Mouse (Mus musculus): Measurements from ENCODE around the gene Mia. TPM values are rescaled to one million over a fixed set of nuclear protein-coding genes. Genes with fewer than 3 reads are reported as not detected.
A peak's percentile ranks its signal among the peaks of the same experiment; 100 is the strongest.

Gene Mia
- polyA plus RNA-seq, 1 experiment from 2014 or later, result 126 TPM

GRCm38 (mm10) chr7:27165696-27166095 is 15.3 kb downstream of the Mia start:
- WGBS, result 3% methylated on average over 8 of the region's 8 CpGs
- no peak for ATAC-seq (ENCODE audit: low FRiP score, low read depth)
- peaks cover 47% of the 10 kb centered on the region for H3K4me1 ChIP-seq

GRCm38 (mm10) chr7:27165007-27165655 is 15.8 kb downstream of the Mia start:
- H3K27ac ChIP-seq, result no peak overlapping the region
- H3K9ac ChIP-seq, result peak overlapping the region; percentile 75
- peaks cover 52% of the 10 kb centered on the region for H3K4me1 ChIP-seq
- peak overlapping the region; percentile 60 for H3K4me3 ChIP-seq
- ATAC-seq (ENCODE audit: low FRiP score, low read depth), result no peak
- no peaks in the 10 kb centered on the region for H3K9me3 ChIP-seq
- peak overlapping the region; percentile 83 for H3K4me2 ChIP-seq (replicated peaks)
- no peaks in the 10 kb centered on the region for H3K27me3 ChIP-seq
- WGBS, result 71% methylated on average over 23 of the region's 23 CpGs
- H3K36me3 ChIP-seq, result peaks cover 58% of the 10 kb centered on the region

More at GRCm38 (mm10) chr7:27165696-27166095, 15.3 kb downstream of the Mia start:
- H3K27ac ChIP-seq, result peak overlapping the region; percentile 95
- H3K9ac ChIP-seq, result peak overlapping the region; percentile 75
- H3K9me3 ChIP-seq, result no peaks in the 10 kb centered on the region
- H3K4me2 ChIP-seq (replicated peaks), result peak overlapping the region; percentile 83
- H3K4me3 ChIP-seq, result peak overlapping the region; percentile 60
- peaks cover 59% of the 10 kb centered on the region for H3K36me3 ChIP-seq
- H3K27me3 ChIP-seq, result no peaks in the 10 kb centered on the region

GRCm38 (mm10) chr7:27164112-27164947 is 16.6 kb downstream of the Mia start:
- 82% methylated on average over 33 of the region's 33 CpGs for WGBS
- peaks cover 60% of the 10 kb centered on the region for H3K36me3 ChIP-seq
- H3K27ac ChIP-seq, result no peak overlapping the region
- H3K9ac ChIP-seq, result peak overlapping the region; percentile 75
- H3K4me1 ChIP-seq, result peaks cover 54% of the 10 kb centered on the region
- no peaks in the 10 kb centered on the region for H3K27me3 ChIP-seq
- peak overlapping the region; percentile 60 for H3K4me3 ChIP-seq
- H3K4me2 ChIP-seq (replicated peaks), result peak overlapping the region; percentile 83
- no peak for ATAC-seq (ENCODE audit: low FRiP score, low read depth)
- no peaks in the 10 kb centered on the region for H3K9me3 ChIP-seq

- Histone ChIP-seq H3K27me3 (no peaks in the 10 kb centered on the region), H3K36me3 (peaks cover 63% of the 10 kb centered on the region), H3K9ac (peak overlapping the region; percentile 75), H3K4me2 (replicated peaks) (peak overlapping the region; percentile 83), H3K27ac (no peak overlapping the region), H3K9me3 (no peaks in the 10 kb centered on the region), H3K4me3 (peak overlapping the region; percentile 11; the same call in 1 of the 2 replicates), H3K4me1 (peaks cover 54% of the 10 kb centered on the region)
- ATAC-seq (ENCODE audit: low FRiP score, low read depth), result no peak
- 85% methylated on average over 5 of the region's 5 CpGs for WGBS
Measured at GRCm38 (mm10) chr7:27163450-27163805, 17.5 kb downstream of the Mia start.

GRCm38 (mm10) chr7:27162780-27163449 is 18.0 kb downstream of the Mia start:
- no peaks in the 10 kb centered on the region for H3K9me3 ChIP-seq

GRCm38 (mm10) chr7:27161744-27162143 is 19.2 kb downstream of the Mia start:
- no peaks in the 10 kb centered on the region for H3K9me3 ChIP-seq
- H3K4me3 ChIP-seq, result no peak overlapping the region
- no peak for ATAC-seq (ENCODE audit: low FRiP score, low read depth)
- no peak overlapping the region for H3K4me2 ChIP-seq (replicated peaks)
- peaks cover 44% of the 10 kb centered on the region for H3K4me1 ChIP-seq
- H3K27me3 ChIP-seq, result no peaks in the 10 kb centered on the region
- H3K27ac ChIP-seq, result no peak overlapping the region
- 0 out of 2 replicates have a peak overlapping the region, but pooled peaks have one; percentile 19 for H3K9ac ChIP-seq
- H3K36me3 ChIP-seq, result peaks cover 77% of the 10 kb centered on the region
- 87% methylated on average over 4 of the region's 4 CpGs for WGBS

More at GRCm38 (mm10) chr7:27162780-27163449, 18.0 kb downstream of the Mia start:
- Histone ChIP-seq H3K27ac (no peak overlapping the region), H3K4me1 (peaks cover 53% of the 10 kb centered on the region), H3K9ac (peak overlapping the region; percentile 75), H3K36me3 (peaks cover 68% of the 10 kb centered on the region), H3K4me2 (replicated peaks) (peak overlapping the region; percentile 83), H3K27me3 (no peaks in the 10 kb centered on the region), H3K4me3 (peak overlapping the region; percentile 11; the same call in 1 of the 2 replicates)
- ATAC-seq (ENCODE audit: low FRiP score, low read depth), result no peak
- WGBS, result 84% methylated on average over 5 of the region's 5 CpGs

- 86% methylated on average over 3 of the region's 3 CpGs for WGBS
- H3K9ac ChIP-seq, result 0 out of 2 replicates have a peak overlapping the region, but pooled peaks have one; percentile 19
- ATAC-seq (ENCODE audit: low FRiP score, low read depth), result no peak
- H3K27me3 ChIP-seq, result no peaks in the 10 kb centered on the region
- H3K9me3 ChIP-seq, result no peaks in the 10 kb centered on the region
- no peak overlapping the region for H3K4me3 ChIP-seq
- H3K27ac ChIP-seq, result no peak overlapping the region
- H3K4me2 ChIP-seq (replicated peaks), result no peak overlapping the region
- peaks cover 44% of the 10 kb centered on the region for H3K4me1 ChIP-seq
- H3K36me3 ChIP-seq, result peaks cover 77% of the 10 kb centered on the region
Measured at GRCm38 (mm10) chr7:27160921-27161320, 20.0 kb downstream of the Mia start.

- H3K4me1 ChIP-seq, result peaks cover 35% of the 10 kb centered on the region
Measured at GRCm38 (mm10) chr7:27159882-27160281, 21.1 kb downstream of the Mia start.

GRCm38 (mm10) chr7:27159256-27159655 is 21.7 kb downstream of the Mia start:
- Histone ChIP-seq H3K4me2 (replicated peaks) (no peak overlapping the region), H3K27me3 (no peaks in the 10 kb centered on the region), H3K4me1 (peaks cover 29% of the 10 kb centered on the region), H3K4me3 (no peak overlapping the region), H3K9me3 (no peaks in the 10 kb centered on the region), H3K36me3 (peaks cover 67% of the 10 kb centered on the region), H3K9ac (no peak overlapping the region), H3K27ac (no peak overlapping the region)
- no peak for ATAC-seq (ENCODE audit: low FRiP score, low read depth)
- WGBS, result 97% methylated on average over 6 of the region's 6 CpGs

More at GRCm38 (mm10) chr7:27159882-27160281, 21.1 kb downstream of the Mia start:
- Histone ChIP-seq H3K9ac (no peak overlapping the region), H3K4me3 (no peak overlapping the region), H3K9me3 (no peaks in the 10 kb centered on the region), H3K27ac (no peak overlapping the region; the same call in 1 of the 2 replicates), H3K36me3 (peaks cover 73% of the 10 kb centered on the region), H3K27me3 (no peaks in the 10 kb centered on the region), H3K4me2 (replicated peaks) (0 out of 2 replicates have a peak overlapping the region, but pooled peaks have one; percentile 11)
- ATAC-seq (ENCODE audit: low FRiP score, low read depth), result peak; percentile 92
- 16% methylated on average over 8 of the region's 8 CpGs for WGBS

GRCm38 (mm10) chr7:27158171-27158570 is 22.8 kb downstream of the Mia start:
- no peaks in the 10 kb centered on the region for H3K27me3 ChIP-seq
- ATAC-seq (ENCODE audit: low FRiP score, low read depth), result no peak
- H3K9ac ChIP-seq, result no peak overlapping the region
- whole genome bisulfite sequencing, result 92% methylated on average over 9 of the region's 9 CpGs
- peaks cover 57% of the 10 kb centered on the region for H3K36me3 ChIP-seq
- H3K27ac ChIP-seq, result no peak overlapping the region
- no peaks in the 10 kb centered on the region for H3K9me3 ChIP-seq
- H3K4me1 ChIP-seq, result peaks cover 23% of the 10 kb centered on the region
- no peak overlapping the region for H3K4me2 ChIP-seq (replicated peaks)
- H3K4me3 ChIP-seq, result no peak overlapping the region

GRCm38 (mm10) chr7:27156005-27156404 is 25.0 kb downstream of the Mia start:
- no peak overlapping the region for H3K4me2 ChIP-seq (replicated peaks)
- no peaks in the 10 kb centered on the region for H3K9me3 ChIP-seq
- ATAC-seq (ENCODE audit: low FRiP score, low read depth), result no peak
- H3K36me3 ChIP-seq, result peaks cover 35% of the 10 kb centered on the region
- no peak overlapping the region for H3K4me3 ChIP-seq
- H3K9ac ChIP-seq, result no peak overlapping the region
- no peaks in the 10 kb centered on the region for H3K27me3 ChIP-seq
- peaks cover 14% of the 10 kb centered on the region for H3K4me1 ChIP-seq
- WGBS, result 79% methylated on average over 13 of the region's 13 CpGs
- H3K27ac ChIP-seq, result no peak overlapping the region

Measured in limb, embryonic 13.5 days (tissue).